Mouse (Mus musculus) retina, postnatal 1 day (tissue): Measurements from ENCODE around the gene Olfr1449.
"Not testable (repeated sequence)": the region's sequence is repeated elsewhere in the genome, so short reads cannot be mapped to it uniquely, and the experiment has no call there.

ENCODE experiments used
- DNase-seq: peaks from one replicate; pipeline ENCODE4 v3.0.0-alpha.2; 2012

Olfr1449 gene

DNA sequence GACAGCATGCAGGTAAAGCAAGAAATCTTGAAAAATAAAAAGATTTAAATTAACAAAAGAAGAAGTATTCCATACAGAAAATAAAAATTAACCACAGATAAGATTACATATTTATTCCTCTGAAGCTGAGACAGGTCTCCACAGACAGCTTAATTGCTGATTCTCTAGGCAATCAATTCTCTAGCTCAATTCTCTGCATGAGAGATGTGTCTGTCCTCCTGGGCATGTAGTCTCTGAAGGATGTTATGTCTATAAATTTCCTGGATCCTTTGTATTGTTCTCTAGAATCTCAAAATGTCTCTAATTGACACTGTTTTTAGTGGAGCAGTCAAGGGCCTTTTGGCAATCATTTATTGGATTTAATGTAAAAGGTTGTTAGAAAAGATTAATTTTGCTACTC lies at the start of gene Olfr1449:
TSS of gene Olfr1449 (plus strand) at position 301 of the 400 bp plus-strand sequence.
- no peak for DNase-seq

DNA sequence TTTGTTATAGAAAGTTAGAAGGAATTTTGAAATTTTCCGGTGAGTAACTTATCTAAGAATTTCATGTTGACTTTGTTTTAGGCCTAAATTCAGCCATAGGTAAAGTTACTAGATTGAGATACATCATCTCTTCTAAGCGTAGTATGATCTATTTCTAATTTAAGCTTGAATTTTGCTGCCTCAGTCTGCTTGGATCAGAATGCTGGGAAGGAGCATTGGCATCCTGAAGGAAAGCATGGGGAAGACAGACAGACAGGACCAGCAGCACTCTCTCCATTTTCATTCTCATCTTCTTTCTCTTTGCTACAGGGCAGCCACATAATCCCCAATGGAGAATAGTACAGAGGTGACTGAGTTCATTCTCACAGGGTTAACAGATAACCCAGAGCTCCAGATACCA lies 47.1 kb upstream of the Olfr1449 start, which contains the start of gene Olfr1445:
TSS of gene Olfr1445 (plus strand) at position 301 of the 400 bp plus-strand sequence.
- DNase-seq: no peak

DNA sequence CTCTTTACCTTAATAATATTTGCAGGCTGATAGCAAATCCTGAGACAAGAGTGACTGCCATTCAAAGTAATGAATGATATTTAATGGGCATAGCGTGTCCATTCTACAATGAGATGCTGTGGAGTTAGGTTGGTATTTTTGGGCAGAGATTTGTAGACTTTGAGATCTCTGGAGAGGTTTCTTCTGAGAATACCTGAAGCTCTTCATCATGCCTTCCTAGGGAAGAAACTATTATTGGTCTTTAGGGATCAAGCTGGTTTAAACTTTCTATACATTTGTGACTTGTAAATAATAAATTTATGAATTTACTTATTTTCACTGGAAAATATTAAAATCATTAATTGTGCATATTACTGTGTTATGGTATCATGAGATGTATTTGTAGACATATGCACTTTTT lies 37.2 kb upstream of the Olfr1449 start, which contains the start of gene Olfr1446:
TSS of gene Olfr1446 (minus strand) at position 101 of the 400 bp plus-strand sequence.
- no peak for DNase-seq

DNA sequence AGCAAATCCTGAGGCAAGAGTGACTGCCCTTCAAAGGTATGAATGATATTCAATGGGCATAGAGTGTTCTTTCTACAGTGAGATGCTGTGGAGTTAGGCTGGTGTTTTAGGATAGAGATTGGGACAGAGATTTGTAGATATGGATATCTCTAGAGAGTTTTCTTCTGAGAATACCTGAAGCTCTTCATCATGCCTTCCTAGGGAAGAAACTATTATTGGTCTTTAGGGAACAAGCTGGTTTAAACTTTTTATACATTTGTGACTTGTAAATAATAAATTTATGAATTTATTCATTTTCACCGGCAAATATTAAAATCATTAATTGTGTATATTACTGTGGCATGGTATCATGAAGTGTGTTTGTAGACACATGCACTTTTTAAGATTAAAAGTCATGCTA lies 27.0 kb upstream of the Olfr1449 start, which contains the start of gene Olfr1447:
TSS of gene Olfr1447 (minus strand) at position 101 of the 400 bp plus-strand sequence.
- no peak for DNase-seq

DNA sequence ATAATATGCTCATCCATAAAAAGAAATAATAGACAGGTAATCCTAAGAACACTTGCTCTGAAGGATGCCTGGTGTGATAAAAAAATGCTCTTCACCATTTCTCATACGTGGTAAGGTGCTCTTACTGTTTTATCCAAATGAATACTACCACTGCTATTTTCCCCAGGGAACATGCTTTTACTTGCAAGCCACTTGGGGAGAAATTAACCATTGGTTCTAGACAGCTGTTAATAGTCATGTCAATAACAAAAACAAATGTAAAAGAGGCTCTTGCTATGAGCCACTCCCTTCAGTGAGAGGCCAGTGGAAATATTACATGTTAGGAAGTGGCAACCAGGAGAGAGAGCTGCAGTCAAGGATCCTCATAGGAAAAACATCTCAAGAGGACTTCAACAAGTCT lies 6.3 kb upstream of the Olfr1449 start, which contains the start of gene Olfr1448:
TSS of gene Olfr1448 (minus strand) at position 101 of the 400 bp plus-strand sequence.
- no peak for DNase-seq

DNA sequence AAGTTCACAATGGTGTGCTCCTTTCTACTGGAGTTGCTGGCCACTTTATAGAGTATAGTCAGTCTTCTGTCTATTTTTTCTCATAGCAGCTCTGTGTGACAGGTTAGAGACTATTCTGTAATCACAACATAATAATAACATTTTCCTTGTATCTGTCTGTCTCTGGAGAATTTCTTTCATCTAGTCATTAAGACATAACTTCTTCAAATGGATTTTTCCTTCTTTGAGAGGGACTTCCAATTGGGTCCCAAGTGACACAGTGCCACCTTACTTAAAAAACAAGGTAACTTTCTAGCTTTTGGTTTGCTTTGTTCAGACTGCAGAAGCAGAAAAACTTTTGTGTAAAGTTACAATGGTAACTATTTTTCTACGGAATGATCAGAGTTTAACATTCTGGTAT lies 19.3 kb downstream of the Olfr1449 start, which contains the start of gene Olfr1450:
TSS of gene Olfr1450 (plus strand) at position 301 of the 400 bp plus-strand sequence.
- DNase-seq: no peak

DNA sequence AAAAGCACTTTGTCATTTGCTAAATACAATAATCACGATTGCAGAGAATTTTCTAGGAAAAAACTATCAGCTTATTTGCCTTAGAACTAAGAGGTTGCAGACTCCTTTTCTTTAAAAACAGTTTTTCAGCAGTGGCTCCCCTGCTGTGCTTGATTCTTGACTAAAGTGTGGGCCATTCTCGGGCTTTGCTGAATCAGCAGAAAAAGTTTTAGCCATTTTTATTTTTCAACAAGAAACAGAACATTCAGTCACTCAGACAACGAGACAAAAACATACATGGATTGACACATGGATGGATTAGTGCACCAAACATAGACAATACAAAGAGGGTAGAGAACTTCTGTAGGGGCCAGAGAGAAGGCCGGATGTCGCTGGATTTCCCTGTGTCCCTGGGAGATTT lies 39.4 kb downstream of the Olfr1449 start:
- not testable (repeated sequence) for DNase-seq
